Mouse (Mus musculus) embryonic facial prominence, embryonic 11.5 days (tissue): ENCODE data around the gene Epha10. TPM values are rescaled to one million over a fixed set of nuclear protein-coding genes. Genes with fewer than 3 reads are reported as not detected.

Source experiments
- ATAC-seq: fragments of 200-750 bp; cut with Nextera tagmentation; replicated peaks from 2 replicates; pipeline ENCODE4 v1.8.0; 2017; ENCODE audit warnings: low read depth; ENCODE audit not compliant: insufficient number of reproducible peaks, low FRiP score, low TSS enrichment
- DNase-seq: peaks from one replicate; pipeline ENCODE4 v3.0.0-alpha.2; 2015; ENCODE audit warnings: low spot score
- H3K27ac ChIP-seq: fragments of 300-500 bp; sonication (generic); replicated peaks from 2 replicates; pipeline ENCODE4 v1.5.1; 2014; ENCODE audit warnings: mild to moderate bottlenecking, low read depth, low read length, control low read depth
- H3K27me3 ChIP-seq: fragments of 300-500 bp; sonication (generic); 2 replicates; pipeline ENCODE4 v1.6.1; 2014; ENCODE audit warnings: mild to moderate bottlenecking, low read length, moderate library complexity, mixed read lengths; ENCODE audit not compliant: control insufficient read depth, insufficient read depth
- H3K36me3 ChIP-seq: fragments of 300-500 bp; sonication (generic); replicated peaks from 2 replicates; pipeline ENCODE4 v1.6.1; 2014; ENCODE audit warnings: low read depth, mild to moderate bottlenecking, low read length, moderate library complexity, mixed read lengths; ENCODE audit not compliant: control insufficient read depth, insufficient read depth
- H3K4me1 ChIP-seq: fragments of 300-500 bp; sonication (generic); 2 replicates; pipeline ENCODE4 v1.6.1; 2014; ENCODE audit warnings: low read length, mixed read lengths; ENCODE audit not compliant: control insufficient read depth, insufficient read depth
- H3K4me2 ChIP-seq: fragments of 300-500 bp; sonication (generic); 2 replicates; pipeline ENCODE4 v1.6.1; 2014; ENCODE audit warnings: low read depth, mild to moderate bottlenecking, control low read depth, low read length, moderate library complexity
- H3K4me3 ChIP-seq: fragments of 300-500 bp; sonication (generic); 2 replicates; pipeline ENCODE4 v1.5.1; 2014; ENCODE audit warnings: low read depth, low read length, control low read depth
- H3K9ac ChIP-seq: fragments of 300-500 bp; sonication (generic); replicated peaks from 2 replicates; pipeline ENCODE4 v1.6.1; 2014; ENCODE audit warnings: mild to moderate bottlenecking, control low read depth, low read length
- H3K9me3 ChIP-seq: fragments of 300-500 bp; sonication (generic); replicated peaks from 2 replicates; pipeline ENCODE4 v1.6.1; 2016; ENCODE audit warnings: mild to moderate bottlenecking, low read length, inconsistent platforms, mixed read lengths; ENCODE audit not compliant: control insufficient read depth
- WGBS: fragments of 180-500 bp; shearing (Covaris S2); extraction: QIAGEN DNeasy Blood & Tissue Kit; methylation state at CpG from one replicate; pipeline ENCODE4 v1.1.7; 2014; 5-methylcytosine and 5-hydroxymethylcytosine counted together
- polyA plus RNA-seq: library from polyadenylated mRNA; unstranded; fragments of >200 nt; fragmentation: Nextera tagmentation; extraction: Ambion mirVana; gene quantifications from 2 replicates; pipeline ENCODE4 v1.2.1, GENCODE M21; 2014

The Epha10 gene
- 0.55 and 0.68 TPM in 2 replicates for polyA plus RNA-seq

- DNase-seq = no peak
- Histone ChIP-seq H3K4me3 (peak within 1 kb of the TSS; percentile 28), H3K9me3 (no peaks in the 10 kb centered on the region), H3K36me3 (no peaks in the 10 kb centered on the region), H3K4me2 (peak within 1 kb of the TSS; percentile 34), H3K4me1 (peaks cover 11% of the 10 kb centered on the region; the same call in 1 of the 2 replicates), H3K27me3 (peaks cover 29% of the 10 kb centered on the region), H3K27ac (no peak within 1 kb of the TSS), H3K9ac (no peak within 1 kb of the TSS)
- ATAC-seq = no peak
- 4% methylated on average over 11 of the region's 11 CpGs for WGBS
These were observed at the start of gene Epha10 for GRCm38 (mm10) chr4:124880599-124880998. TSS of gene Epha10 (plus strand) at chr4:124880899.

GRCm38 (mm10) chr4:124832796-124833195 is 47.9 kb upstream of the Epha10 start:
- H3K27me3 ChIP-seq = no peaks in the 10 kb centered on the region

GRCm38 (mm10) chr4:124838035-124838700 is 42.5 kb upstream of the Epha10 start:
- no peak for ATAC-seq
- Histone ChIP-seq H3K36me3 (no peaks in the 10 kb centered on the region; the same call in 1 of the 2 replicates), H3K9ac (no peak overlapping the region), H3K4me3 (no peak overlapping the region), H3K9me3 (no peaks in the 10 kb centered on the region), H3K27me3 (no peaks in the 10 kb centered on the region), H3K4me1 (no peaks in the 10 kb centered on the region), H3K4me2 (no peak overlapping the region), H3K27ac (no peak overlapping the region)
- 88% methylated on average over 14 of the region's 14 CpGs for WGBS
- DNase-seq = no peak

More at GRCm38 (mm10) chr4:124832796-124833195, 47.9 kb upstream of the Epha10 start:
- no peak for DNase-seq
- Histone ChIP-seq H3K4me3 (no peak overlapping the region), H3K9ac (no peak overlapping the region), H3K4me2 (no peak overlapping the region), H3K27ac (no peak overlapping the region), H3K36me3 (no peaks in the 10 kb centered on the region; the same call in 1 of the 2 replicates), H3K4me1 (no peaks in the 10 kb centered on the region), H3K9me3 (no peaks in the 10 kb centered on the region)
- no peak for ATAC-seq
- WGBS = 93% methylated on average over 10 of the region's 10 CpGs

GRCm38 (mm10) chr4:124840998-124841397 is 39.7 kb upstream of the Epha10 start:
- no peak for DNase-seq
- H3K9ac ChIP-seq = no peak overlapping the region
- H3K27ac ChIP-seq = no peak overlapping the region
- H3K36me3 ChIP-seq = no peaks in the 10 kb centered on the region; the same call in 1 of the 2 replicates
- no peak overlapping the region for H3K4me2 ChIP-seq
- 93% methylated on average over 1 of the region's 1 CpGs for WGBS
- H3K4me3 ChIP-seq = no peak overlapping the region
- H3K27me3 ChIP-seq = no peaks in the 10 kb centered on the region
- H3K9me3 ChIP-seq = no peaks in the 10 kb centered on the region
- no peaks in the 10 kb centered on the region for H3K4me1 ChIP-seq
- no peak for ATAC-seq

GRCm38 (mm10) chr4:124843493-124843892 is 37.2 kb upstream of the Epha10 start:
- Histone ChIP-seq H3K27me3 (no peaks in the 10 kb centered on the region), H3K27ac (no peak overlapping the region), H3K4me3 (no peak overlapping the region), H3K9me3 (no peaks in the 10 kb centered on the region), H3K4me1 (no peaks in the 10 kb centered on the region), H3K36me3 (no peaks in the 10 kb centered on the region; the same call in 1 of the 2 replicates), H3K4me2 (no peak overlapping the region), H3K9ac (no peak overlapping the region)
- ATAC-seq (0 out of 2 replicates have a peak, but pooled peaks have one; percentile 47), DNase-seq (peak; percentile 47)
- 52% methylated on average over 11 of the region's 11 CpGs for WGBS

- Histone ChIP-seq H3K36me3 (no peaks in the 10 kb centered on the region; the same call in 1 of the 2 replicates), H3K4me2 (no peak overlapping the region), H3K27me3 (no peaks in the 10 kb centered on the region), H3K4me3 (no peak overlapping the region), H3K4me1 (0 out of 2 replicates have a peak, but pooled peaks cover 6% of the 10 kb centered on the region), H3K9ac (no peak overlapping the region), H3K27ac (no peak overlapping the region), H3K9me3 (no peaks in the 10 kb centered on the region)
- WGBS = 9% methylated on average over 8 of the region's 8 CpGs
- ATAC-seq (no peak), DNase-seq (peak; percentile 84)
These were observed 33.1 kb upstream of the Epha10 start for GRCm38 (mm10) chr4:124847573-124847972.

- DNase-seq (peak; percentile 55), ATAC-seq (peak; percentile 70)
- Histone ChIP-seq H3K36me3 (no peaks in the 10 kb centered on the region), H3K4me3 (peak overlapping the region; percentile 98), H3K4me1 (0 out of 2 replicates have a peak, but pooled peaks cover 6% of the 10 kb centered on the region), H3K4me2 (peak overlapping the region; percentile 65), H3K9me3 (no peaks in the 10 kb centered on the region), H3K27me3 (no peaks in the 10 kb centered on the region), H3K27ac (peak overlapping the region; percentile 81), H3K9ac (peak overlapping the region; percentile 91)
- WGBS = 2% methylated on average over 24 of the region's 24 CpGs
These were observed 31.0 kb upstream of the Epha10 start for GRCm38 (mm10) chr4:124849631-124850260.
